Mouse (Mus musculus) lung, embryonic 14.5 days (tissue): Measurements from ENCODE around the gene Glp2r. TPM values are rescaled to one million over a fixed set of nuclear protein-coding genes. Genes with fewer than 3 reads are reported as not detected.

Experiments used
- ATAC-seq: fragments of 200-750 bp; cut with Nextera tagmentation; 2 replicates; pipeline ENCODE4 v1.8.0; 2017; ENCODE audit warnings: mild to moderate bottlenecking, moderate TSS enrichment, moderate library complexity; ENCODE audit not compliant: insufficient read depth
- DNase-seq: peaks from one replicate; pipeline ENCODE4 v3.0.0-alpha.2; 2015
- H3K27ac ChIP-seq: fragments of 300-500 bp; sonication (generic); 2 replicates; pipeline ENCODE4 v1.5.1; 2014; ENCODE audit warnings: low read depth, mild to moderate bottlenecking, moderate library complexity
- H3K27me3 ChIP-seq: fragments of 300-500 bp; sonication (generic); 2 replicates; pipeline ENCODE4 v1.6.1; 2014; ENCODE audit warnings: low read length, control low read depth; ENCODE audit not compliant: insufficient read depth
- H3K36me3 ChIP-seq: fragments of 300-500 bp; sonication (generic); 2 replicates; pipeline ENCODE4 v1.6.1; 2014; ENCODE audit warnings: control low read depth; ENCODE audit not compliant: insufficient read depth
- H3K4me1 ChIP-seq: fragments of 300-500 bp; sonication (generic); 2 replicates; pipeline ENCODE4 v1.6.1; 2014; ENCODE audit warnings: antibody characterized with exemption, control low read depth; ENCODE audit not compliant: insufficient read depth
- H3K4me2 ChIP-seq: fragments of 300-500 bp; sonication (generic); 2 replicates; pipeline ENCODE4 v1.6.1; 2014; ENCODE audit warnings: mild to moderate bottlenecking
- H3K4me3 ChIP-seq: fragments of 300-500 bp; sonication (generic); 2 replicates; pipeline ENCODE4 v1.5.1; 2014; ENCODE audit warnings: low read depth, low read length
- H3K9ac ChIP-seq: fragments of 300-500 bp; sonication (generic); 2 replicates; pipeline ENCODE4 v1.6.1; 2014
- H3K9me3 ChIP-seq: fragments of 300-500 bp; sonication (generic); 2 replicates; pipeline ENCODE4 v1.6.1; 2016; ENCODE audit warnings: low read depth, low read length, control low read depth
- CTCF ChIP-seq: IDR thresholded peaks from 2 replicates; pipeline ENCODE4 v1.5.1; 2016; ENCODE audit warnings: antibody characterized with exemption, low read depth
- WGBS: fragments of 180-500 bp; shearing (Covaris S2); extraction: QIAGEN DNeasy Blood & Tissue Kit; methylation state at CpG from one replicate; pipeline ENCODE4 v1.1.7; 2014; 5-methylcytosine and 5-hydroxymethylcytosine counted together
- polyA plus RNA-seq: library from polyadenylated mRNA; unstranded; fragments of >200 nt; fragmentation: Nextera tagmentation; extraction: Ambion mirVana; gene quantifications from 2 replicates; pipeline ENCODE4 v1.2.1, GENCODE M21; 2014

The Glp2r gene
- polyA plus RNA-seq, 1 experiment from 2014 or later, result 0.12 TPM

DNA sequence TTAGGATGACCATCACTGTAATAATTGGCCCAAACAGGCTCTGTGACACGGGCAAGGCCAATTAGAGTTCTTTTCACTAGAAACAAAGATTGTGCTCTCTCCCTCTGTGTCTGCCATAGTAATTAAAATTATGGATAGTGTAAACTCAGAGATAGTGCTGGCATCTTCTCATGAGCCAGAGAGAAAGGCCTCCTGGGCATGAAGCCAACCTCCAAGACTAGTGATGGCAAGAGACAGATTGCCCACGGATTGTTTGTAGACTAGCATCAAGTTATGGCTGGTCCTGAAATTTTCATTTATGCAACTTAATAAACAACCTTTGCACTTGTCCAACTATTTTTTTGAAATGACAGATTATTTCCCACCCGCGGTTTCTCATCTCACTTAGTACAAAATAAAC is 58.0 kb downstream of the Glp2r start:
- DNase-seq (peak; percentile 33), ATAC-seq (no peak)
- Histone ChIP-seq H3K36me3 (no peaks in the 10 kb centered on the region), H3K4me3 (no peak overlapping the region), H3K27ac (no peak overlapping the region), H3K9ac (no peak overlapping the region), H3K4me2 (no peak overlapping the region), H3K9me3 (no peaks in the 10 kb centered on the region), H3K27me3 (no peaks in the 10 kb centered on the region), H3K4me1 (no peaks in the 10 kb centered on the region; the same call in 1 of the 2 replicates)
- no peak for TF ChIP-seq CTCF
- WGBS, result 58% methylated on average over 4 of the region's 4 CpGs

- DNase-seq (no peak), ATAC-seq (no peak)
- Histone ChIP-seq H3K9me3 (no peaks in the 10 kb centered on the region), H3K4me2 (no peak within 1 kb of the TSS), H3K4me3 (no peak within 1 kb of the TSS), H3K27ac (no peak within 1 kb of the TSS), H3K27me3 (no peaks in the 10 kb centered on the region), H3K9ac (no peak within 1 kb of the TSS), H3K36me3 (no peaks in the 10 kb centered on the region), H3K4me1 (no peaks in the 10 kb centered on the region)
- TF ChIP-seq CTCF, result no peak
- 55% methylated on average over 7 of the region's 7 CpGs for WGBS
These were observed 76.1 kb downstream of the Glp2r start, which contains the start of gene Rcvrn for GRCm38 (mm10) chr11:67694703-67695376. Gene Rcvrn, plus strand, starts transcription at chr11:67695326.

- H3K4me3 ChIP-seq, result no peak overlapping the region
- no peak overlapping the region for H3K9ac ChIP-seq
- H3K27ac ChIP-seq, result no peak overlapping the region
- no peaks in the 10 kb centered on the region for H3K9me3 ChIP-seq
- no peaks in the 10 kb centered on the region for H3K4me1 ChIP-seq
- no peak overlapping the region for H3K4me2 ChIP-seq
- no peaks in the 10 kb centered on the region for H3K27me3 ChIP-seq
- DNase-seq, result no peak
- no peaks in the 10 kb centered on the region for H3K36me3 ChIP-seq
- TF ChIP-seq CTCF, result no peak
- WGBS, result 63% methylated on average over 2 of the region's 2 CpGs
- ATAC-seq, result no peak
These were observed 84.8 kb downstream of the Glp2r start for GRCm38 (mm10) chr11:67686109-67686508.

DNA sequence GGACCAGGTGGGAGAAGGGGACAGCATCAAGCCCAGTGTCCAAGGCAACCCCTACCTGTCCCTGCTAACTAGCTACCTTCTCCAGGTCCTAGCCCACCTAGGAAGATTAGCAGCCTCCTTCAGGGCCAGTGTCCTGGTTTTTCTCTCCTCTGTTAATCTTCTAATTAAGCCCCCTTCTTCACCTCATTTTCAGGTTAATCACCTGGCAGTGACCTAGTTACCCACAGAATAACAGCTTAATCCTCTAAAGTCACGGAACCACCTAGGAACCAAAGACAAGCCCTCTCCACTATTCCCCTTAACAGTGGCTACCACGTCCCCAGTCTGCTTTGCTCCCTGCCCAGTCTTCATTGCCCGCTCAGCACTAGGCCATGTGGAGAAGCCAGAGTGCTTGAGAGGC is 89.1 kb downstream of the Glp2r start:
- Histone ChIP-seq H3K9ac (no peak overlapping the region), H3K27ac (no peak overlapping the region), H3K27me3 (no peaks in the 10 kb centered on the region), H3K4me2 (no peak overlapping the region), H3K4me1 (no peaks in the 10 kb centered on the region), H3K36me3 (no peaks in the 10 kb centered on the region), H3K9me3 (no peaks in the 10 kb centered on the region), H3K4me3 (no peak overlapping the region)
- DNase-seq (no peak), ATAC-seq (no peak)
- 75% methylated on average over 3 of the region's 3 CpGs for WGBS
- TF ChIP-seq CTCF, result no peak

DNA sequence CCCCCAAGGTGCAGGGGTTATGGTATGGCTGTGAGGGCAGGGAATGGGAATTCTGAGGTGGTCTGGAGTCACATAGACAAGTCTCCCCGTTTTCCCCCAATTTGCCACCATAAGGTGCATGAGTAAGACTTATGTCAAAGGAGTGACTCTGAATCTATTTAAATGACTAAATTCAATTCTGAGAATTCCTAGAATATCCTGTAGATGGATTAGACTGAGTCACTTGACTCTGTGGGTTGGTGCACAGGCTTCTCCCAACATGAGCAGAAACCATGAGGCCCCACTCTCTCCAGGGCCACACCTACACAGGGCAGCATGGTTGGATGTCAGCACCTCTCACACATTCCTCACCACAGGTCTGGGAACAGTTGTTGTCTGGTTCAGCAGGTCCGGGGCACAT is 91.0 kb downstream of the Glp2r start:
- H3K4me1 ChIP-seq, result no peaks in the 10 kb centered on the region
- no peak for DNase-seq
- H3K27me3 ChIP-seq, result no peaks in the 10 kb centered on the region
- H3K27ac ChIP-seq, result no peak overlapping the region
- ATAC-seq, result no peak
- no peaks in the 10 kb centered on the region for H3K9me3 ChIP-seq
- no peak for TF ChIP-seq CTCF
- H3K4me3 ChIP-seq, result no peak overlapping the region
- H3K9ac ChIP-seq, result no peak overlapping the region
- no peak overlapping the region for H3K4me2 ChIP-seq
- no peaks in the 10 kb centered on the region for H3K36me3 ChIP-seq
- 71% methylated on average over 2 of the region's 2 CpGs for WGBS

DNA sequence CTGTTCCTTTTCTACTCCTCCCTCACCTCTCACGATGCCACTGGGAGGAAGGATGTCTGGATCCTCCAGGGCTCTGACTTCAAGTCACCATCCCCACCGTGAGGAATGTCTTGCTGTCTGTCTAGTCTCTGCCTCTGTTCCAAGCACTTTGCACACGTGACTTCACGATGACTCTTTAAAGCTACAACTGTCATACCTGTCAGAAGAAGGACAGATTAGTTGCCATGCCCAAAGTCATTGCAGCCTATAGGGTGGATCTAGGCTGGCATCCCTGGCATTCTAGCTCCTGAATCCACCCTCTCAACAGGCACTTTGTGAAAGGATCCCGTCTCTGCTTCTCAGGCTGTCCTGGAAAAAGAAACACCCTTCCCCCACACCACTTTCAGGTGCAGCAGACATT is 91.7 kb downstream of the Glp2r start:
- WGBS, result 56% methylated on average over 5 of the region's 5 CpGs
- Histone ChIP-seq H3K9me3 (no peaks in the 10 kb centered on the region), H3K4me2 (no peak overlapping the region), H3K27me3 (no peaks in the 10 kb centered on the region), H3K4me1 (no peaks in the 10 kb centered on the region), H3K4me3 (no peak overlapping the region), H3K9ac (no peak overlapping the region), H3K36me3 (no peaks in the 10 kb centered on the region), H3K27ac (no peak overlapping the region)
- DNase-seq (no peak), ATAC-seq (no peak)
- no peak for TF ChIP-seq CTCF

DNA sequence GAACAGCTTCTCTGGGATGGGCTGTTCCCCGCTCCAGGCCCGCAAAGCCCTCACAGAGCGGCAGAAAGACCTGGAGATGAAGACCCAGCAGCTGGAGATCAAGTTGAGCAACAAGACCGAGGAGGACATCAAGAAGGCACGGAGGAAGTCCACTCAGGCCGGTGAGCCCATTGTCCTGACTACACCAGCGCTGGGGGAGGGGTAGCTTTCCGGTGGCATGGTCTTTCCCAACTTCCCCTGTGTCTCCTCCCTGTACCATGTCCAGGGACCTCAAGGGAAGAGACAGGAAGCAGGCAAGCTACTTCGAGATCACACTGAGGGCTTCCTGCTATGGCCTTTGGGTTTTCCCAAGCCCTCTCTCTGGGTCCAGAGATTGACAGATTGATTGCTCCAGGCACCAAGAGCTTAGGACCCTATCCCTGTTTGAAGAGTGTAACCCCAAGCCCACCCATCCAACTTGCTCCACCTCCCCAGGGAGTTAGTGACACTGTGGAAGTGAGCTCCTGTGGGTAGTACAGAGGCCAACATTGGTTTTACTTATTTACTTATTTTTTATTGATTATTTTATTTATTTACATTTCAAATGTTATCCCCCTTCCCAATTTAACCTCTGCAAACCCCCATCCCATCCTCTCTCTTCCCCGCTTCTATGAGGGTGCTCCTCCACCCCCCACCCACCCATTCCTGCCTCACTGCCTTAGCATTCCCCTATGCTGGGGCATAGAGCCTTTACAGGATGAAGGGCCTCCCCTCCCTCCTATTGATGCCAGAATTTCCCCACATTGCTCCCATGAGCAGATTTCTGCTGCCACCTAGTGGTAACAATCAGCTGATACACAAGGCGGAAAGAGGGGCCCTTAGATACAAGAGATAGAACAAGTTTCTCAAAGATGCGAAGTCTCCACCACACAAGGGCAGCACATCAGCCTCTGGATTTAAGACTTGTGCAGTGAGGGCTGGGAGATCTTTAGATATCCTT is 95.1 kb downstream of the Glp2r start:
- Histone ChIP-seq H3K4me1 (no peaks in the 10 kb centered on the region), H3K4me3 (no peak overlapping the region), H3K27me3 (no peaks in the 10 kb centered on the region), H3K9ac (no peak overlapping the region), H3K4me2 (no peak overlapping the region), H3K27ac (no peak overlapping the region), H3K36me3 (no peaks in the 10 kb centered on the region), H3K9me3 (no peaks in the 10 kb centered on the region)
- WGBS, result 61% methylated on average over 12 of the region's 12 CpGs
- ATAC-seq, result peak; percentile 60
- TF ChIP-seq CTCF, result peak; percentile 92
- peak; percentile 93 for DNase-seq
